ENCODE assay signal across 22 mouse cellular contexts in the genomic region with DNA sequence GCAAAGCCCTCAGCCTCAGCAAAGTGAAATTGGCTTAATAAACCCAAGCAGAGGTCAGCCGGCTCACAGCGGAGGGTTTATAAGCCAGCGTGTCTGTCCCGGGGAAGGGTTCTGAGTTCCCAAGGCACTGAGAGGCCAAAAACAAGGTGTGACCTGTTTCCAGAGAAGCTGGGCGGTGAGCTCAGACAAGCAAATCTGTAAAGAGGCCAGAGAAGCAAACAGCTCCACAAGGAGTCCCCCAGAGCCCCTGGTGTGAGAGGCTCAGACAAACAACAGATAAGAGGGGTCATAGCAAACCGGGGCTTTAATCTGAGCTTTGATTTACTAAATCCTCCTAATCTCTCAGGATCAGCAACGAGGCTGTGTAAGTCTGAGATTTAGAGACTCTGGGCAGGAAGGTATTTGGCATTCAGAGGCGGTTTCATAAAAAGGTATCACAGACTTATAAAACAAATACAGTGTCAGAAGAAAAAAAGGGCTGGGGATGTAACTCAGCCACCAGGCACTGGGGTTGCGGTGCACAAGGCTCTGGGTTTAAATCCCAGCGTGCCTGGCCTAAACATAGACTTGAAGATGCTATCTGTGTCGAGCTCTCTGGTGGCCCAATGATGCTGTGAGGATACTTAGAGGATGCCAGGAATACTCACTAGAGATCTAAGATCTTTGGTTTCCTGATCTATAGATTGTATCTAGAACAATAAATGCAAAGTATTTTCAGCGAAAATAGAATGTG.
A peak's percentile ranks its signal among the peaks of the same experiment; 100 is the strongest.
DNase-seq lines count a peak whose midpoint lies in the region; ATAC-seq and TF ChIP-seq lines count a peak whose summit lies in the region.
"Had no signal": no experiment of that assay in that cellular context is flagged by ENCODE, and none has a peak within 500 bp of the region (broad histone marks: within the 10 kb centered on the region; RNA-seq: fewer than 3 reads in every experiment).

No protein-coding gene starts in this region.

- H3K27me3 ChIP-seq in kidney, postnatal 0 days (ENCODE audit: insufficient read depth, low read length): no peaks in the 10 kb centered on the region
- H3K27me3 ChIP-seq: heart, embryonic 15.5 days; limb, embryonic 15.5 days had no signal

- TF ChIP-seq CTCF in kidney, postnatal 0 days (IDR thresholded peaks at IDR 0.05; ENCODE audit: low read depth): no peak

- no peaks in the 10 kb centered on the region for H3K36me3 ChIP-seq in kidney, postnatal 0 days (ENCODE audit: insufficient read depth, low read length)
- H3K36me3 ChIP-seq: G1E; heart, embryonic 15.5 days; hindbrain, embryonic 10.5 days; limb, embryonic 15.5 days had no signal

- H3K9ac ChIP-seq in kidney, postnatal 0 days (ENCODE audit: low read depth, low read length): 0 out of 2 replicates have a peak overlapping the region, but pooled peaks have one; percentile 4
- H3K9ac ChIP-seq: forebrain, embryonic 13.5 days; heart, embryonic 15.5 days; limb, embryonic 15.5 days had no signal

- H3K4me3 ChIP-seq in kidney, postnatal 0 days (replicated peaks; ENCODE audit: low read depth, low read length): no peak overlapping the region
- H3K4me3 ChIP-seq: forebrain, embryonic 13.5 days; gastrocnemius, adult 2 months; heart, embryonic 15.5 days; hindbrain, embryonic 10.5 days; limb, embryonic 15.5 days had no signal

- H3K27ac ChIP-seq in kidney, postnatal 0 days: no peak overlapping the region
- H3K27ac ChIP-seq: forebrain, embryonic 13.5 days; gastrocnemius, adult 2 months; heart, embryonic 15.5 days; hindbrain, embryonic 10.5 days; limb, embryonic 15.5 days had no signal

- DNase-seq in kidney, postnatal 0 days (ENCODE audit: low spot score): no peak
- no peak for DNase-seq in kidney, adult 8-10 months
- DNase-seq in CD4-positive helper T cell, adult 2 months (ENCODE audit: low read depth, low spot score): peak; percentile 79
- peak; percentile 43 for DNase-seq in ZHBTc4 (ENCODE audit: low read depth, low spot score)
- peak; percentile 80 for DNase-seq in retina, postnatal 1 day
- DNase-seq in frontal cortex, postnatal 25 days (ENCODE audit: low spot score in 2 of 2): no peak
- no peak for DNase-seq in natural killer cell, adult 2 months (ENCODE audit: low spot score in 2 of 2)
- no peak for DNase-seq in cerebellum, adult 18-20 months
- DNase-seq: adrenal gland, postnatal 14 days; cerebellum, postnatal 14 days; gastrocnemius, adult 2 months; heart, adult 11 months; kidney, postnatal 10 days; lung, adult 2 months; right cerebral cortex, postnatal 14 days; thymus, postnatal 36 days had no signal

- WGBS in kidney, postnatal 0 days: 50% methylated on average over 12 of the region's 12 CpGs

- H3K4me2 ChIP-seq in kidney, postnatal 0 days (ENCODE audit: low read length): no peak overlapping the region
- H3K4me2 ChIP-seq: forebrain, embryonic 13.5 days; heart, embryonic 15.5 days; limb, embryonic 15.5 days had no signal

- no peak for ATAC-seq in kidney, postnatal 0 days (replicated peaks; ENCODE audit: low FRiP score, low read depth)
- ATAC-seq: forebrain, embryonic 13.5 days; intestine, embryonic 16.5 days had no signal

- H3K4me1 ChIP-seq in kidney, postnatal 0 days (replicated peaks; ENCODE audit: insufficient read depth, low read length): no peaks in the 10 kb centered on the region
- H3K4me1 ChIP-seq: forebrain, embryonic 13.5 days; limb, embryonic 15.5 days had no signal

- no peaks in the 10 kb centered on the region for H3K9me3 ChIP-seq in kidney, postnatal 0 days (replicated peaks; ENCODE audit: low read length)
- H3K9me3 ChIP-seq: forebrain, embryonic 13.5 days; G1E; heart, embryonic 15.5 days; hindbrain, embryonic 10.5 days; limb, embryonic 15.5 days had no signal

Comparison
In these comparisons a context has a peak if more than half of its experiments do, and no peak if none do; other contexts are left out.
1. DNase-seq: peak in CD4-positive helper T cell, adult 2 months (single experiment), ZHBTc4 (single experiment) and retina, postnatal 1 day (single experiment); none in kidney, postnatal 0 days (single experiment), kidney, adult 8-10 months (0 of 2), frontal cortex, postnatal 25 days (0 of 2), natural killer cell, adult 2 months (0 of 2) and cerebellum, adult 18-20 months (0 of 2).